Mouse (Mus musculus) lung, postnatal 14 days (tissue): ENCODE measurements around the gene Mmp25.
"Not testable (repeated sequence)": the region's sequence is repeated elsewhere in the genome, so short reads cannot be mapped to it uniquely, and the experiment has no call there.

Source experiments
- DNase-seq: peaks from one replicate; pipeline ENCODE4 v3.0.0; 2021

Gene Mmp25

DNA sequence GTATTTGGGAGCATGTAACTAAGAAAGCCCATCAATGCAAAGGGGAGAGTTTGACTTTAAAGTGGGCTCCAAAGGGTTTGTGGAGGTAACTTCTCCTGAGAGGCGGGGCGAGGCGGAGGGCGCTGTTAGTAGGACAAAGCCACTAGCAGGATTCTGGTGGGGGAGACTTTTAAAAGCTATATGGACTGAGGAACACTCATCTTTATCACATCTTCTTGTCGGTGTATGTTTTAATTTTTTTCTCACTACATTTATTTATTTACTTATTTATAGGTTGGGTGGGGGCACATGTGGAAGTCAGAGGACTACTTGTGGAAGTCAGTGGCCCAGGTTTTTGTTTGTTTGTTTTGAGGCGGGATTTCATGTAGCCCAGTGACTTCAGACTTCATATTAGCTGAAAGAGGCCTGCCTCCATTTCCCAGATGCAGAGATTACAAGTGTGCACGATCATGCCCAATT lies 45.4 kb downstream of the Mmp25 start:
- DNase-seq: no peak

DNA sequence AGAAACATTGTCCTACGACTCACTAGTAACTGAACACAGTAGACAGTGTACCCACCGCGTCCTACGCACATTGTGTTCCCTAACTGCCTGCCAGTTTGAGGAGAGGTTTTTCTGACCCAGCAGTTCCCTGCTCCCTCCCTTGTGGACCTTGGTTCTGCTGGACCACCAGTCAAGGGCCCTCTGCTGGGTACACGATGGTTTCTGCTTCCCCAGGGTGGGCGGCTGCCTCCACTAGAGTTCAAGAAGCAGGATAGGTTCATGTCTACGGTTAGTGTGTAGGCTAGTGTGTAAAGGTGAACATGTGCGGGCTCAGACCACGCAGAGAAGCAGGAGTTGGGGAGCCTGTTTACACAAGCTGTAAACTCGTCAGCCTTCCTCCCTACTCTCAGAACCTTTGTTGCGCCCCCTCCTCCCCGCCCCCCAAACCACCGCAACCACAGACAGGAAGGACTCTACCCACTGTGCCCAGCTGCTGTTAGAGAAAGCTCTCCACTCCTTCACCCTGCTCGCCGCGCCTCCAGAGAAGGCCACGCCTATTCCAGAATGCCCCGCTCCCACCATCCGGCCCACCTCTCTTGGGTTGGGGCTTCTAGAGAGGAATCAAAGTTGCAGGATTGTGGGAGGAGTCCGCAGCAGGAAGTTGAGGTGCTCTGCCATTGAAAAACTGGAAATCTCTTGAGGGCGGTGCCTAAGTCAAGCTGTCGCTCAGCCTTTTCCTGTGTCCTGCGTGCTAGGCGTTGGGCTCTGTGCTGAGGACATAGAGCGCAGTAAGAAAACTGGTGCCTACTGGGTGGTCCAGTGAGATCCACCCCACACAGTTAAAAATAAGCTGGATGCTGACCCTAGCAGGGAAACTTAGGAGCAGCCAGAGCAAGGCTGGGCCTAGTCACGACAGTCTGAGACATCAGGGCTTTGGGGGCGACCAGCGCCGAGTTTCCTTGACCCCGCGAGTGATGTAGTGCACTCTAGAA lies 46.2 kb downstream of the Mmp25 start, which contains the start of gene Zfp13:
TSS of gene Zfp13 (minus strand) at position 906 of the 971 bp plus-strand sequence.
- DNase-seq: peak; percentile 84

DNA sequence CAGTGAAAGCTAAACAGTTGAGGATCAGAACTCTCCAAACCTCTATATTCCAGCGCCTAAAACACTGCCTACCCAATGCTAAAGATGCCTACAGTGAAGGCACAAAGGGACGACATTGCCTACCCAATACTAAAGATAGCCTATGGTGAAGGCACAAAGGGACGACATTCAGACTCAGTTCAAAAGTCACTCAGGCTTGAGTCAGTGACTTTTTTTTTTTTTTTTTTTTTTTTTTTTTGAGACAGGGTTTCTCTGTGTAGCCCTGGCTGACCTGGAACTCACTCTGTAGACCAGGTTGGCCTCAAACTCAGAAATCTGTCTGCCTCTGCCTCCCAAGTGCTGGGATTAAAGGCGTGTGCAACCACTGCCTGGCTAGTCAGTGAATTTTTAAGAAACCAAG lies 49.9 kb downstream of the Mmp25 start:
- DNase-seq: not testable (repeated sequence)

DNA sequence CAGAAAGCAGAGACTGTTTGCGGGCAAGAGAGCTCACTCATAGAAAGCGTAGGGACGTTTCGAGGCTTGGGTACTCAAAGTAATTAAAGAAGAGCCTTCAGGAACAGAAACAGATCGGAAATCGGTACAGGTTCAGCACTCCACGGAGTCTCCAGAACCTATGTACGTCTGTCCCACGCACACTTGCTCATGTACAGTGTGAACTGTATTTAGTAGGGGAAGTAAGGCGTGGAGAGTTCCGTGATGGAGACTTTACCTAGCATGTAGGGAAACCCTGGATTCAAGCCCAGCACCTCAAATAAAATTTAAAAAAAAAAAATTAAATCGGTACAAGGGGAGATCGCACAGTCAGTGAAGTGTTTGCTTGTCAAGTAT lies 52.2 kb downstream of the Mmp25 start:
- DNase-seq: no peak

DNA sequence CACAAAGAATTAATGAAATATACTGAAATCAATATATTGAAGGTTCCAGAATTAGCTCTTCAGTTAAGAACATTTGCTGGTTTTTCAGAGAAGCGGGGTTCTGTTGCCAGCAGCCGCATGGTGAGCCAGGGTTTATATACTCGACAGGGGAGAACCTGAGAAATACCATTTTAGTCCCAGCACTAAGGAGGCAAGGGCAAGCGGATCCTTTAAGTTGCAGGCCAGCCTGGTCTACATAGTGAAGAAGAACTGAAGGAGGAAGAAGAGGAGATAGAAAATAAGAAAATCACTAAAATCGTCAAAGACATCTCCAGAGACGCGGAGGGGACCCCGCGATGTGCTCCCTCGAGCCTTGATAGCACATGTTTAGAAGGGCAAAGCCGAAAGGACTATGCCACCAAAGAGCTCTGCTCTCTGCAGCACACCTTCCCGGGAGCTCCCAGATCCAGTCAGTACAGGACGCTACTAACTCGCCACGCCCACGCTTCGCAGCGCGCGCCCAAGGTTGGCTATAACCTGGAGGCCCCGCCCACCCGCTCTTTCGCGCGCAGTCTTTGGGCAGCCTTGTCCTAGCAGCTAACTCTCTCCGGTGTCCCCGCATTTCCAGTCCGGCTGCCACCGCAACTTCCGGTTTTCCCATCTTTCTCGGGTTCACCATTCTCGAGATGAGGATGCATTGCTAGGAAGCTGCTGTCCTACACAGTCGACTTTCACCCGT lies 52.7 kb downstream of the Mmp25 start:
- DNase-seq: peak; percentile 94

GRCm38 (mm10) chr17:23587253-23587652 lies 57.8 kb downstream of the Mmp25 start:
- no peak for DNase-seq

GRCm38 (mm10) chr17:23585721-23586491 lies 59.2 kb downstream of the Mmp25 start:
- peak; percentile 51 for DNase-seq

DNA sequence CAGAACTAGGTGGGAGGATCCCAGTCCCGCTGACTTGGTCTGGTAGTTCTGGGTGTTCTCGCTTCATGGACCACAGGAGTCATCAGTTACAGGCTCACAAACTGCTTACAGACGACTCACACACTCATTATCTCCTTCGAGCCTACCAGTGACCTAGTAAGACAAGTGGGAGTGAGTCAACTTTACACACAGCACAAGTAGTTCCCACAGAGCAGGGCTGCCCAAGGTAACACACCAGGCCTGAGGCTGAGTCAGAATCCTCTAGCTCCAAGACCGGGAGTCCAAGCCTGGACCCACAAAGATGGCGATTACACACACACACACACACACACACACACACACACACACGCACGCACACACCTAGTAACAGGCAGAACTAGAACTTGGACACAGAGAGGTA lies 60.3 kb downstream of the Mmp25 start:
- no peak for DNase-seq
